Mouse (Mus musculus) T-helper 2 cell (primary cell): ENCODE measurements around the gene Olfr145.

ENCODE experiments used
- in situ Hi-C: fragments of 300-600 bp; cut with MboI, MseI; formaldehyde crosslinking; loops from one replicate; pipeline ENCODE4 v1.15.1; 2025; ENCODE audit warnings: high pct_unique_total_duplicates

Olfr145 gene

DNA sequence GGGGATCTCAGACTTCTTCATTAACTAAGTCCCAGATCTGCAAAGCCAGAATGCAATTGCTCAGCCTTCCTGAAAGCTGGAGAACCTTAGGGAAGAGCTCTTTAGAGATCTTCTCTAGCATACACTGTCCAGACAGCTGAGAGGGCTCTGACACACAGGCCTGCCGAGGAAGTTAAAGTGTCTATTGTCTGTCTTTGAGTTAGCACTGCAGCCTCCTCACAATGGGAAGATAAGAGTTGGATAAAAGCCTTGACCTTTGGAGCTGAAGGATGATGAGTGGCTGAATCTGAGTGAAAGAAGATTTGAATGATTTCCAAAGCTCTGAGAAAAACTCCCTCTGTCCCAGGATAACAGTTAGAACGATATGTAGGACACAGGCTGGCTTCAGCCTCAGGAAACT lies at the start of gene Olfr145:
Gene Olfr145 (plus strand): TSS at position 64 of the 400 bp plus-strand sequence.
- in situ Hi-C loops, result no loop called here

DNA sequence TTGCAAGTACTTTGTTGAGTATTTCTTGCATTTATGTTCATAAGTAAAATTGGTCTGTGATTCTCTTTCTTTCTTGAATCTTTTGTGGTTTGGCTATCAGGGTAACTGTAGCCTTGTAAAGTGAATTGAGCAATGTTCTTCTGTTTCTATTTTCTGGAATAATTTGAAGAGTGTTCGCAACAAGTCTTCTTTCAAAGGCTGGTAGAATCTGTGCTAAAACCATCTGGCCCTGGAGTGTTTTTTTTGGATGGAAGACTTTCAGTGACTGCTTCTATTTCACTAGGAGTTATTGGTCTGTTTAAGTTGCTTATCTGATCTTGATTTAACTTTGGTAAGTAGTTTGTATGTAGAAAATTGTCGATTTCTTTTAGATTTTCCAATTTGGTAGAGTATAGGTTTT lies 47.3 kb upstream of the Olfr145 start:
- in situ Hi-C loops, result no loop called here

DNA sequence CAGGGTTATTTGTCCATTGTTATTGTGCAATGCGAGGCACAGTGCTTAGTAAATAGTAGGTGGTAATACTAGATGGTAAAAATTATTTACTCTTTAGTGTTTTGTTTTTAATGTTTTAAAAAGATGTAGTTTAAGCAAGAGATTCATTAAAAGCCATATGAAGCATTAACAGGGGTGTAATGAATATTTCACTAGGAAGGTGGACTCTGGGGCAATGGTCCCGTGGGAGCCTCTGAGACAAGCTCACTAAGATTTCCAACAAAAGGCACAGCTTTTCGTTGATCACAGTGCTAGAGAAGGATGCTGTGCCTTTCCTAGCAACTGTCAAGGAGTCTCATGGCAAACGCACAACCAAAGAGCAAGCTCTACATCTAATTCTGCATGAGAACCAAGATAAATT lies 42.6 kb upstream of the Olfr145 start, which contains the start of gene Olfr877:
Gene Olfr877 (plus strand): TSS at position 301 of the 400 bp plus-strand sequence.
- in situ Hi-C loops, result no loop called here

DNA sequence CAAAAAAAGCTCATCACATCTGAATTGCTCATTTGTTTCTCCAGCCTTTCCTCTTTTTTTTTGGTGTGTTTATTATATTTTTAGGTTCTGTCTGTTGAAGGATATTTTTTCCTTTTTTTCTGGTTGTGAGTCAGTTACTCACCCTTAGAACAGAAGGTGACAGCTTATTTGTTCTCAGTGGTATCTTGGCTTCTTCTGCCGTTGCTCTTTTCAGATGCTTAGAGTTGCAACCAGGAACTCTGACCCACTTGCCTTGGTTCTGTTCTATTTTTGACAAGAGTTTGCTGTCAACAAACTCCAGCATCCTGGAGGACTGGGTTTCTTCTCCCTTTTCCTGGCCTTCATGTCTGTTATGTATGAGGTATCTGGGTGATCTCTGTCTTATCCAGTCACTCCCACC lies 33.2 kb upstream of the Olfr145 start:
- in situ Hi-C loops, result no loop called here

DNA sequence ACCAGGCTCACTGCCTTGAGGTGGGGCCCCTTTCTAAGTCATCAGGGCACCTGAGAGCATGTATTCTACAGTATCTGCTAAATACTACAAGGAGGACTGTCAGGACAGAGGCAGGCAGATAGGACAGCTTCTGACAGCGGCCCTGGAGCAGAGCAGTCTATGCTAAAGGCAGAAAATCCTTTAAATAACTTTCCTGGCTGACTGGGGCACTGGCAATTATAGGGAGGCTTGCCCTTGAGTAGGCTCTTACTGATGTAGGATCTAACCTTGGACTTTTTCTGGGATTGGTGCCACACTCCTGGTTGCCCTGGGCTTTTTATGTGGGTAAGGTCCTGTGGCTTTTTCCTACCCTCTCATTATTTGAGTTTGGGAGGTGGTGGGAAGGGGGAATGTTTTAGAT lies 26.3 kb upstream of the Olfr145 start:
- in situ Hi-C loops, result no loop called here

DNA sequence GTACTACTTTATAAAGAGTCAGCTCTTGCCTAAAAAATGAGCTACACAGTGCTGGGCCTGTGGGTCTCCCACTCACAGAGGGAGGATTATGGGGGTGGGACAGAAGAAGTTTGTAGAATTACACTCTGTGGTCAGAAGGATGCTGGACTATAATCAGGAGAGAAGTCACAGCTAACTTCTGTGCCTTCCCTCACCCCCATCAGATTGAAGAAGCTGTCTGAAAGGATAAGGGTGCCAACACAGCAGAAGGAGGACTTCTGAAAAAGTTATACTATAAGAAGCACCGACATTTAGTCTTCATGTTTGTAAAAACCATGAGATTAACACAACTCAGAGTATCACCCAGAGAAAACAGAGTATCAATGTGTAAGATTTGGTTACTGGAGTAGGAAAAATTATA lies 25.4 kb upstream of the Olfr145 start:
- in situ Hi-C loops, result no loop called here

DNA sequence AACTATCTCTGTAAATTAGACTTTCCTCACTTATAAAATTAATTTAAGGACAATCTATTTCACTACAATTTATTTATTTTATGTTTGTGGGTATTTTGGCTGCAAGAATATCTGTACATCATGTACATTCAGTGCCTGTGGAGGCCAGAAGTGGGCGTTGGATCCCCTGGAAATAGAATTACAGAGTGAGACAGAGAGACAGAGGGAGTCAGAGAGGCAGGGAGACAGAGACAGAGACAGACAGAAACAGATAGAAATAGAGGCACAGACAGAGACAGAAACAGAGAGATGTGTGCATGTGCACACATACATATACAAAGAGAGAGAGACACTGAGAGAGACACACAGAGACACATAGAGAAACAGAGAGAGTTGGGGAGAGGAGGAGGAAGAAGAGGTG lies 25.0 kb upstream of the Olfr145 start:
- in situ Hi-C loops, result no loop called here

DNA sequence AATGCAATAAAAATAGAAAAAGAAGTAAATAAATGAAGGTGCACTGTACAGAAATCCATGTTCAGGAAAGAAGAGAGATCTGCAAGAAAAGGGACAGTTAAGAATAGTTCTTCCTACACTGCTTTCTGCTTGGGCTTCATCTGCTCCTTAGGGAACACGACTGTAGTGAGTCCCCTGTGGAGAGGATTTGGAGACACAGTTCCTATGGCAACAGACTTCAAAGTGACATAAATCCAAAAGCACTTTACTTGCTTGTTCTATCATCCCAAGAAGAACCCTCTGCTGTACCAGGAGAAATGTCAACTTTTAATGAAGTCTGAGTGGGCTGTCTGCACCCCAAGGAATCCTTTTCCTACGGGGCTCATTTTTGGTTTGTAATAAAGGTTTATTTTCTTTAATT lies 5.6 kb upstream of the Olfr145 start:
- in situ Hi-C loops, result no loop called here

DNA sequence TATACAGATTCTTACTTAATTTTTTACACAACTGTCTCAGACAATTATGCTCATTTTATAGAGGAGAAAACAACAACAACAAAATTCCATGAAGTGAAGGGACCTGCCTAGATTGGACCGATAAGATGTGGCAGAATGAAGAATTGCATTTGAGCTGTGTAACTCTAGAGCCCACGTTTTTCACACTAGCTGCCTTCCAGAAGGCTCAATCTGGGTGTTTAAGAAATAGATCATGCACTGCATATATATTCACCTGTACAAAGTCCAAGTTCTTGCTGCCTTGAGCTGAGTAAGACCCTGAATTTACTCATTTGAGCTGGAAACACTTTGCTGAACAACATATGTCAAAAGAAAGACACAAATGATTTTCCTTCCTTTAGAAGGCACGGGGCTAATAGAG lies 9.0 kb downstream of the Olfr145 start:
- in situ Hi-C loops, result no loop called here

DNA sequence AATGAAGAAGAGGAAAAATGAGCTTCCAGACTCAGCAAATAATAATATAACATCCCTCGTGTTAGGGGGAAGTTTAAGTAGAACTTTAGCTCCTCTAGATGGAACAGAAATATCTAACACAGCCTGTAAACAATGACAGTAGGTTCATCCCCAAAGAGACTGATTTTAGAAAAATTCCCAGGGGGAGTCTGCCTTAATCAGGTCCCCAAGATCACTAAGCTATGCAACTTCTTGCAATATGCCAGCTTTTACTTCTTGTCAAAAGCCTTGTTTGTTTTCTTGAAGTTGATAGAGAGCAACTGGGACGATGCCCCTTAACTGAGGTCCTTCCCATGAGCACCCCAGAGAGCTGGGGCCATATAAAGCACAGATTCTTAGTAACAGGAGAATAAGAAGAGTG lies 21.0 kb downstream of the Olfr145 start, which contains the start of gene Olfr878:
Gene Olfr878 (plus strand): TSS at position 301 of the 400 bp plus-strand sequence.
- in situ Hi-C loops, result no loop called here

DNA sequence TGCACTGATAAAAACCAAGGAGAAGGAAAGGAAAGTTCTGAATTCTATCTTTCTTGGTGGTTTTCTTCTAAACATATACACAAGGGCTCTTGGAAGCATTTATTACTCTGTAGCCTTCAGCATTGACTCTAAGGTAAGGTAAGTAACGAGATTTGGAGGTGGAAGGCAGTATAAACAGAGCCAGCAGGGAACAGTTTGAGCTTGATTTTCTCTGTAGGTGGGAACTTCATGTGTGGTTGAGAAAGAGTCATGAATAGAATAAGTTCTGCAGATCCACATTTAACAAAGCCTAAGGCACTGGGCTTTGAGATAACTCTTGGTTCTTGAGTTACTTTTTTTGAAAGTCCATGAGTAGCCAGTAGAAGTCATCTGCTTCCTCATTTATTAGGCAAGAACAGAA lies 21.5 kb downstream of the Olfr145 start:
- in situ Hi-C loops, result no loop called here

DNA sequence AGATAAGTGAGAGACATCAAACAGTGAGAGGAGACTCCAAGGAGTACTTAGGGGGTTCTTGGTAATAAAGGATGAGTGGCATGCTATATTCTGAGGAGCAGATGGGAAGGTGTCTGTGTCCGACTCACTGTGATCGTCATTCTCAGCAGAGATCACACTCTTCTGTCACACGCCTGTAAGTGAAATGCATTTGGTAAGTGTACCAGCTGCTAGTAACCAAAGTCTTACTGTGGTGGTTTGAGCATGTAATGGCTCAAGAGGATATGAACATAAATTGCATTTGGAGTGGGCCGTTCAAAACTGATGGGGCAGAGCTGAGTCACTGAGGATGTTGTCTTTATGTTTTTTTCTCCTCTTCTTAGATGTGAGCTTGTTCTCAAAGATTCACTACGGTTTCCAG lies 27.7 kb downstream of the Olfr145 start:
- in situ Hi-C loops, result loop anchor here (10.0 kb wide), 2 partner anchors 229 to 519 kb away; partner anchors contain the start of gene Robo4

DNA sequence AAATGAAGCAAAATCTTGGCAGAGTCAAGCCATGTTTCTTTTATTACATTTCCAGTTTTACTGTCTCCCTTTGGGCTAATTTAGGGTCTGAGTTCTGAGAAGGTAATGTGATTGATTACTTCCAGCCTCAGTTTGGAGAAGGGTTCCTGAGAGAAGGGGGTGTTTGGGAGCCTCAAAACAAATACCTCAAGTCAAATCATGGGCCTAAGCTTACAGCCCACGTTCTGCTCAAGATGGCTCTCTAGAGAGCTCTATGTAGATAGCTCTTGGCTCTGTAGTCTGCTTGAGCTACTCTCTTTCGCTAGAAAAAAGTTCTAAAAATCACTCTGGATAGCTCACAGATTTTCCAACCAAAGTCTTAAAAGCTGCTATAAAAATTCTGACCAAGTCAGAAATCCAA lies 28.9 kb downstream of the Olfr145 start:
- in situ Hi-C loops, result loop anchor here (10.0 kb wide), 2 partner anchors 231 to 521 kb away; partner anchors contain the start of gene Robo4

DNA sequence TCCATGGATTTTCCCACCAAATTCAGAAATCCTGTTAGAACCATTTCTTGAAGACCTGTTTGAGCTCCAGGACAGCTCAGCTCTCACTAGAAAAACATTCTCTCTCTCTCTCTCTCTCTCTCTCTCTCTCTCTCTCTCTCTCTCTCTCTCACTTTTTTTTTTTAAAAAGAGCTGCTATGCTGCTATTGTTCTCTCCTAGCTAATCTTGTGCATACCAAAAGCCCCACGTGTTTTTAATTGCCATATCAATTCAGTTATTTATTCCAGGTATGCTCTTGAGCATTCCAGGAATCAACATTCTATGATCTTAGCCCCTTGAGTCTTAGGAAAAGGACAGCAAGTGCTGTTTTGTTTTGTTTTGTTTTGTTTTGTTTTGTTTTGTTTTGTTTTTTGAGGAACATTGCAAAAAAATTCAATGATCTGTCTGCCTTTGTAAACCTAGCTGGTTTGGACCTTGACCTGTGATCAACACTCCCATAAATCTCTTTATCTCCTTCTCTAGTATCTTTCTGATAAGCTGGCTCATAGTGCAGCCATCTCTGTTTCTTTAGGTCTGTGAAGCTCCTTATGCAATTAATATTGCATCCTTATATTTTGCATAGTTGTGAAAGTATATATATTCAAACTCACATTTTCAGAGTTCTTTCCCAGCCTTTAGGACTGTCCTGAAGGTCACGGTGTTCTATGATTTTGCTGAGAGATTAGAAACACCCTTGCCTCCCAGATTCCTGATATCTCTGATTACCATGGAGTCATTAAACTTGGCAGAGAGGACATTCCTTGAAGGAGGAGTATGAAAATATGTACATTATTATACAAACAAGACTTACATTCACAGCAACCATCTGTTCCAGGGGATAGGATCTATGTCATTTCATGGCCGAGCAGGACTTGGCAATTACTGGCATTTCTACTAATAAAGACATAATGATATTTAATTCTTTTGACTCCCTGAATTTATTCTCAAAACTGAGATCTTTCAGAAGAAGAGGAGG lies 29.8 kb downstream of the Olfr145 start:
- in situ Hi-C loops, result loop anchor here (10.0 kb wide), 2 partner anchors 232 to 522 kb away; partner anchors contain the start of gene Robo4

DNA sequence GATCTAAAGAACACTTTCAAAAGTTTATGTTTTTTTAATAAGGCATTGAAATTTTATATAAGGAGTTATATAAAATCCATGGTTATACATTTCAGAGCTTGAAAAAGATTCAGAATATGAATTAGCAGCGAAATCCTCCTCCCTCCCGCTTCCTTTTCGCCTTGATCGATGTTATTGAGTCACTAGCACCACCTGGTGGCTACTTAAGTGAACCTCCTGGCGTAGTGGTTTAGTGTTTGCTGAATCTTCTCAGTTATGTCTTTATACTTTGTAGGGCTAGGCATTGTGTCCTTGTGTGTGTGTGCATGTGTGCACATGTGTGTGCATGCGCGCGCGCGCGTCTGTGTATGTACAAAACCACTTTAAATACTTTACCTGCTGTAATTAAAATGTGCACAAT lies 36.0 kb downstream of the Olfr145 start:
- in situ Hi-C loops, result no loop called here

DNA sequence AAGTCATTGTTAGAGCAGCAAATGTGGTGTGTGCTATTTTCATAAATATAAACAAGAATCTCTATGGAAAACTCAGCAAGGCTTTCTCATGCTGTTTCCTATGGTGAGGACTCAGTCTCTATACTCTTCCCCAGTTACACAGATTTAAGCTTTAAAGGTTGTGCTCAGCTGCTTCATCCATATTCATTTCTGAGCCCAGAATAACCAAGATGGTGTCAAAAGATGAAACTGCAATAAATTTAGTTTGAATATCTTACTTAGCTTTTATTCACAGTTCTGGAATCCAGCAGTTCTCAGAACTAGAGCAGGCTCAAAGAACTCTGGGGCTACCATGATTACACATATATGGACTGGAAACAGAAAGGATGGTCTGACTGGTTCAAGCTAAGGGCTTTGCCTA lies 37.6 kb downstream of the Olfr145 start:
- in situ Hi-C loops, result no loop called here

DNA sequence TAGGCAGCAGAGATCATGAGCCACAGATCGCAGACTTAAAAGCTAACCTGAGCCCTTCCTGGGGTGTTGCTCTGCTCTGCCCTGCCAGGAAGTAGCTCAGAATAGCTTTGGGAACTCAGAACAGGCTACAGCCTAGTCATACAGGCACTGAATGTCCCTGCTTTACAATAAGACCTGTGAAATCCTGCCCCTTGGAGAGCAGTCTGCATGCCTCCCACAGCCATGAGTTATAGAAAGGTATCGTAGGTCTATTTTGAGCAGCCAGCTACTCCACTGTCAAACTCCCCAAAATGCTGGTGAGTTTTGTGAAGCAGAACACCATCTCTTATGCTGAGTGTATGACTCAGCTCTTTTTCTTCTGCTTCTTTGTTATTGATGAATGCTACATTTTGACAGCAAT lies 44.6 kb downstream of the Olfr145 start:
- in situ Hi-C loops, result no loop called here
